8 mouse cellular contexts compared by ENCODE assay signal in genomic region chr7:27507711-27508647, GRCm38 (mm10). TPM values are rescaled to one million over a fixed set of nuclear protein-coding genes. Genes with fewer than 3 reads are reported as not detected.
DNase-seq lines count a peak whose midpoint lies in the region; ATAC-seq and TF ChIP-seq lines count a peak whose summit lies in the region.

No protein-coding gene starts in this region.

- peak; percentile 95 for TF ChIP-seq POLR2A in lung, adult 2 months (IDR thresholded peaks at IDR 0.05; ENCODE audit: borderline replicate concordance, extremely low read depth, low read depth, low read length)

- peak; percentile 90 for ATAC-seq in forebrain, embryonic 15.5 days (replicated peaks)
- peak; percentile 88 for ATAC-seq in neutrophil, adult 5-6 weeks (ENCODE audit: extremely low read depth, insufficient number of reproducible peaks, low FRiP score, poor library complexity, severe bottlenecking)

- H3K4me3 ChIP-seq in ES-E14 (ENCODE audit: insufficient read depth in 1 of 2, low read depth in 1 of 2, low read length in 2 of 2, poor library complexity in 1 of 2, severe bottlenecking in 1 of 2) = peak overlapping the region; percentile 95 to 96
- H3K4me3 ChIP-seq in forebrain, embryonic 15.5 days = peak overlapping the region; percentile 65
- H3K4me3 ChIP-seq in lung, adult 2 months (replicated peaks; ENCODE audit: extremely low read depth, low read depth, low read length) = peak overlapping the region; percentile 89

- peak overlapping the region; percentile 99 for H3K9ac ChIP-seq in ES-E14 (ENCODE audit: insufficient read depth, low read depth, low read length, poor library complexity, severe bottlenecking)
- H3K9ac ChIP-seq in forebrain, embryonic 15.5 days (replicated peaks) = peak overlapping the region; percentile 65

- no peaks in the 10 kb centered on the region for H3K27me3 ChIP-seq in forebrain, embryonic 15.5 days

- peak; percentile 99 for DNase-seq in ES-E14 (ENCODE audit: low read depth, low spot score)
- DNase-seq in cerebellum, adult 11-12 months = peak; percentile 92
- peak; percentile 94 for DNase-seq in heart, postnatal 25 days (ENCODE audit: low spot score)
- DNase-seq in layer of hippocampus, adult 18-20 months (ENCODE audit: low spot score in 2 of 2) = peak; percentile 81 to 90
- peak; percentile 99 for DNase-seq in lung, adult 2 months
- peak; percentile 94 to 95 for DNase-seq in thymus, adult 18-20 months

- in situ Hi-C loops in ES-E14 (cut with MboI; ENCODE audit: low sequenced_read_pairs in 2 of 2, unreplicated experiment in 2 of 2) = no loop called here

- WGBS in forebrain, embryonic 15.5 days = under 1% methylated on average over 54 of the region's 54 CpGs
- 2% methylated on average over 54 of the region's 54 CpGs for WGBS in lung, adult 2 months

- no peaks in the 10 kb centered on the region for H3K36me3 ChIP-seq in ES-E14 (ENCODE audit: control insufficient read depth, insufficient read depth, low read length, poor library complexity, severe bottlenecking)
- no peaks in the 10 kb centered on the region for H3K36me3 ChIP-seq in forebrain, embryonic 15.5 days

- H3K9me3 ChIP-seq in ES-E14 (ENCODE audit: control insufficient read depth, insufficient read depth, low read depth, low read length) = no peaks in the 10 kb centered on the region
- H3K9me3 ChIP-seq in forebrain, embryonic 15.5 days = no peaks in the 10 kb centered on the region

- H3K4me1 ChIP-seq in ES-E14 (ENCODE audit: control insufficient read depth in 2 of 2, insufficient read depth in 2 of 2, low read length in 2 of 2, poor library complexity in 1 of 2) = peaks cover 11 to 25% of the 10 kb centered on the region in 2 experiments; a peak in 3 of 4 replicates
- H3K4me1 ChIP-seq in forebrain, embryonic 15.5 days = peaks cover 12% of the 10 kb centered on the region
- no peaks in the 10 kb centered on the region for H3K4me1 ChIP-seq in lung, adult 2 months (ENCODE audit: control insufficient read depth, insufficient read depth, low read length)

- intact Hi-C loops in heart, postnatal 25 days (cut with DNase I) = loop anchor here (2.0 to 5.0 kb wide), 2 partner anchors 17 to 61 kb away; partner anchors contain the start of genes Blvrb and Sptbn4

- no peak for TF ChIP-seq CTCF in lung, adult 2 months (IDR thresholded peaks at IDR 0.05; ENCODE audit: insufficient read depth, low read length)

- peak overlapping the region; percentile 98 for H3K27ac ChIP-seq in ES-E14 (ENCODE audit: insufficient read depth, low read depth, low read length, poor library complexity, severe bottlenecking)
- peak overlapping the region; percentile 95 for H3K27ac ChIP-seq in forebrain, embryonic 15.5 days (replicated peaks)

- peak overlapping the region; percentile 67 for H3K4me2 ChIP-seq in forebrain, embryonic 15.5 days (replicated peaks)

TF ChIP-seq in ES-E14, 5 proteins besides CTCF, POLR2A, EP300 and RAD21:
- TF ChIP-seq HCFC1 (IDR thresholded peaks at IDR 0.05; ENCODE audit: borderline replicate concordance, insufficient read depth, low read length) (peak; percentile 54; the same call in 1 of the 2 replicates), ZC3H11A (IDR thresholded peaks at IDR 0.05; ENCODE audit: borderline replicate concordance, low read depth, low read length) (no peak)

RNA-seq across cellular contexts. Expression of gene Prx, which starts 8.9 kb away (rescaled TPM):
- total RNA-seq in ES-E14 (2012; rRNA removed) = 10.0 TPM in 2 replicates
- 1.1 and 1.3 TPM in 2 replicates for polyA plus RNA-seq in forebrain, embryonic 15.5 days (2015; fragmentation: Nextera tagmentation; extraction: Ambion mirVana)
- total RNA-seq in heart, postnatal 25 days (2021) = 1 to 10 TPM; 1.2 to 1.6 TPM
- total RNA-seq in layer of hippocampus, adult 18-20 months (2021) = under 1 TPM; 0.25 to 0.35 TPM
- polyA plus RNA-seq in lung, adult 2 months (2012; rRNA removed) = 62.0 and 67.4 TPM in 2 replicates
- 0.35 and 0.61 TPM in 2 replicates for total RNA-seq in neutrophil, adult 5-6 weeks (2017)

RNA-seq across cellular contexts. Expression of gene Hipk4, which starts 15.1 kb away (rescaled TPM):
- 1.7 and 2.1 TPM in 2 replicates for total RNA-seq in ES-E14 (2012; rRNA removed)
- 0.42 and 0.43 TPM in 2 replicates for polyA plus RNA-seq in forebrain, embryonic 15.5 days (2015; fragmentation: Nextera tagmentation; extraction: Ambion mirVana)
- under 1 TPM; 0.13 to 0.17 TPM for total RNA-seq in heart, postnatal 25 days (2021)
- total RNA-seq in layer of hippocampus, adult 18-20 months (2021) = not detected
- 1.3 and 1.8 TPM in 2 replicates for polyA plus RNA-seq in lung, adult 2 months (2012; rRNA removed)
- not detected in 2 replicates for total RNA-seq in neutrophil, adult 5-6 weeks (2017)

RNA-seq across cellular contexts. Expression of gene Sertad1, which starts 21.3 kb away (rescaled TPM):
- 13.1 and 25.1 TPM in 2 replicates for total RNA-seq in ES-E14 (2012; rRNA removed)
- polyA plus RNA-seq in forebrain, embryonic 15.5 days (2015; fragmentation: Nextera tagmentation; extraction: Ambion mirVana) = 6.4 and 8.3 TPM in 2 replicates
- total RNA-seq in heart, postnatal 25 days (2021) = 10 to 100 TPM in 1 of 2 experiments, 1 to 10 TPM in 1; 7.9 to 13.0 TPM
- total RNA-seq in layer of hippocampus, adult 18-20 months (2021) = 10 to 100 TPM in 1 of 2 experiments, 1 to 10 TPM in 1; 8.7 to 11.5 TPM
- polyA plus RNA-seq in lung, adult 2 months (2012; rRNA removed) = 50.7 and 56.1 TPM in 2 replicates
- 32.6 and 38.4 TPM in 2 replicates for total RNA-seq in neutrophil, adult 5-6 weeks (2017)

RNA-seq across cellular contexts. Expression of gene Sertad3, which starts 34.4 kb away (rescaled TPM):
- 5.4 and 6.2 TPM in 2 replicates for total RNA-seq in ES-E14 (2012; rRNA removed)
- 13.8 and 14.3 TPM in 2 replicates for polyA plus RNA-seq in forebrain, embryonic 15.5 days (2015; fragmentation: Nextera tagmentation; extraction: Ambion mirVana)
- 1 to 10 TPM; 6.4 to 8.0 TPM for total RNA-seq in heart, postnatal 25 days (2021)
- 1 to 10 TPM; 4.2 to 5.1 TPM for total RNA-seq in layer of hippocampus, adult 18-20 months (2021)
- 10.2 and 10.5 TPM in 2 replicates for polyA plus RNA-seq in lung, adult 2 months (2012; rRNA removed)
- total RNA-seq in neutrophil, adult 5-6 weeks (2017) = 32.0 and 39.3 TPM in 2 replicates

RNA-seq across cellular contexts. Expression of gene Pld3, which starts 45.0 kb away (rescaled TPM):
- 77.9 and 128 TPM in 2 replicates for total RNA-seq in ES-E14 (2012; rRNA removed)
- 95.7 and 106 TPM in 2 replicates for polyA plus RNA-seq in forebrain, embryonic 15.5 days (2015; fragmentation: Nextera tagmentation; extraction: Ambion mirVana)
- 10 to 100 TPM; 23.3 to 27.1 TPM for total RNA-seq in heart, postnatal 25 days (2021)
- 100 to 1,000 TPM; 575 to 580 TPM for total RNA-seq in layer of hippocampus, adult 18-20 months (2021)
- polyA plus RNA-seq in lung, adult 2 months (2012; rRNA removed) = 180 and 201 TPM in 2 replicates
- 20.7 and 24.3 TPM in 2 replicates for total RNA-seq in neutrophil, adult 5-6 weeks (2017)

Comparison
In these comparisons a context has a peak if more than half of its experiments do, and no peak if none do; other contexts are left out.
1. Peak in every context shown above with its lines: DNase-seq, ATAC-seq, H3K4me3 ChIP-seq and H3K27ac ChIP-seq.